Mouse (Mus musculus): ENCODE results near the gene P3h1. TPM values are rescaled to one million over a fixed set of nuclear protein-coding genes. Genes with fewer than 3 reads are reported as not detected.

P3h1 gene
- polyA plus RNA-seq, 1 experiment: 30.0 TPM

GRCm38 (mm10) chr4:119247462-119248235 is 14.9 kb downstream of the P3h1 start:
- Histone ChIP-seq H3K4me1 (ENCODE audit: control insufficient read depth, insufficient read depth, low read length) (no peaks in the 10 kb centered on the region), H3K9ac (ENCODE audit: low read depth, poor library complexity, severe bottlenecking) (peak overlapping the region; percentile 14), H3K9me3 (replicated peaks; ENCODE audit: control insufficient read depth, insufficient read depth, low read length, poor library complexity, severe bottlenecking) (no peaks in the 10 kb centered on the region), H3K27ac (ENCODE audit: insufficient read depth, low read length) (no peak overlapping the region), H3K4me3 (ENCODE audit: low read depth, low read length) (no peak overlapping the region), H3K36me3 (ENCODE audit: control insufficient read depth, insufficient read depth, low read length, poor library complexity, severe bottlenecking) (no peaks in the 10 kb centered on the region), H3K27me3 (ENCODE audit: control insufficient read depth, insufficient read depth, low read length, poor library complexity, severe bottlenecking) (no peaks in the 10 kb centered on the region)
- no peak for TF ChIP-seq POLR2A (IDR thresholded peaks at IDR 0.05; ENCODE audit: insufficient read depth, low read length)
- TF ChIP-seq CTCF (IDR thresholded peaks at IDR 0.05; ENCODE audit: low read depth, low read length): peak; percentile 89
- no peak for TF ChIP-seq EP300 (IDR thresholded peaks at IDR 0.05; ENCODE audit: insufficient read depth, low read depth, low read length)

DNA sequence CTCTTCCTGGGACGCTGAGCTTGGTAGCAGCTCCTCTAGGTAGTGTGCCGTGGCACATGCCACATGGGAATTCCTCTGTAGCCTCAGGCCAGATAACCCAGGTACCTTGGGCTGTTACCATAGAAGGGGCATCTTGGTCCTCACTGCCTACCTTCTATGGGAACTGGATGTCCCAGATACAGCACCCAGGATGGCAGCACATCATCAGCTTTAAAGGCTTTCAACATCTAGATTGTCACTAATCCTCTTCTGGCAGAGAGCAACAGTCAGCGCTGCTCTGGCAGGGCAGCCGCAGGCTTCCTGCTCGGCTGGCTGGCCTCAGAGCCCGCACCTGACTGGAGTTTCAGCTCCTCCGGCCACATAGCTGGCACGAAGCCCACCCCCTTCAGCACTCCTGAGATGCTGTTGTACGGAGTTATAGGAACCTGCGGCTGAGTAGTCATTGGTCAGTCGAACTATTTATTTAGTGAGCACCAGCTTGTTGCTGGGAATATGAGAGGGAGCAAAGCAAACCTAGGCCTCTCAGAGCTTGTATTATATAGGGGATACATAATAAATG is 15.8 kb downstream of the P3h1 start:
- H3K27ac ChIP-seq (ENCODE audit: insufficient read depth, low read length): no peak overlapping the region
- no peaks in the 10 kb centered on the region for H3K27me3 ChIP-seq (ENCODE audit: control insufficient read depth, insufficient read depth, low read length, poor library complexity, severe bottlenecking)
- H3K9me3 ChIP-seq (replicated peaks; ENCODE audit: control insufficient read depth, insufficient read depth, low read length, poor library complexity, severe bottlenecking): no peaks in the 10 kb centered on the region
- H3K9ac ChIP-seq (ENCODE audit: low read depth, poor library complexity, severe bottlenecking): no peak overlapping the region
- H3K36me3 ChIP-seq (ENCODE audit: control insufficient read depth, insufficient read depth, low read length, poor library complexity, severe bottlenecking): no peaks in the 10 kb centered on the region
- TF ChIP-seq CTCF (IDR thresholded peaks at IDR 0.05; ENCODE audit: low read depth, low read length): no peak
- no peak for TF ChIP-seq EP300 (IDR thresholded peaks at IDR 0.05; ENCODE audit: insufficient read depth, low read depth, low read length)
- no peak for TF ChIP-seq POLR2A (IDR thresholded peaks at IDR 0.05; ENCODE audit: insufficient read depth, low read length)
- H3K4me1 ChIP-seq (ENCODE audit: control insufficient read depth, insufficient read depth, low read length): no peaks in the 10 kb centered on the region
- H3K4me3 ChIP-seq (ENCODE audit: low read depth, low read length): no peak overlapping the region

GRCm38 (mm10) chr4:119252025-119252808 is 19.5 kb downstream of the P3h1 start:
- TF ChIP-seq EP300 (IDR thresholded peaks at IDR 0.05; ENCODE audit: insufficient read depth, low read depth, low read length) (no peak), POLR2A (IDR thresholded peaks at IDR 0.05; ENCODE audit: insufficient read depth, low read length) (no peak), CTCF (IDR thresholded peaks at IDR 0.05; ENCODE audit: low read depth, low read length) (no peak)
- Histone ChIP-seq H3K27me3 (ENCODE audit: control insufficient read depth, insufficient read depth, low read length, poor library complexity, severe bottlenecking) (no peaks in the 10 kb centered on the region), H3K9ac (ENCODE audit: low read depth, poor library complexity, severe bottlenecking) (no peak overlapping the region), H3K36me3 (ENCODE audit: control insufficient read depth, insufficient read depth, low read length, poor library complexity, severe bottlenecking) (no peaks in the 10 kb centered on the region), H3K27ac (ENCODE audit: insufficient read depth, low read length) (no peak overlapping the region), H3K4me3 (ENCODE audit: low read depth, low read length) (no peak overlapping the region), H3K4me1 (ENCODE audit: control insufficient read depth, insufficient read depth, low read length) (no peaks in the 10 kb centered on the region), H3K9me3 (replicated peaks; ENCODE audit: control insufficient read depth, insufficient read depth, low read length, poor library complexity, severe bottlenecking) (no peaks in the 10 kb centered on the region)

GRCm38 (mm10) chr4:119254012-119254618 is 21.4 kb downstream of the P3h1 start:
- Histone ChIP-seq H3K4me1 (ENCODE audit: control insufficient read depth, insufficient read depth, low read length) (no peaks in the 10 kb centered on the region), H3K4me3 (ENCODE audit: low read depth, low read length) (no peak overlapping the region), H3K36me3 (ENCODE audit: control insufficient read depth, insufficient read depth, low read length, poor library complexity, severe bottlenecking) (no peaks in the 10 kb centered on the region), H3K9me3 (replicated peaks; ENCODE audit: control insufficient read depth, insufficient read depth, low read length, poor library complexity, severe bottlenecking) (no peaks in the 10 kb centered on the region), H3K9ac (ENCODE audit: low read depth, poor library complexity, severe bottlenecking) (no peak overlapping the region), H3K27me3 (ENCODE audit: control insufficient read depth, insufficient read depth, low read length, poor library complexity, severe bottlenecking) (no peaks in the 10 kb centered on the region), H3K27ac (ENCODE audit: insufficient read depth, low read length) (no peak overlapping the region)
- TF ChIP-seq CTCF (IDR thresholded peaks at IDR 0.05; ENCODE audit: low read depth, low read length): no peak

GRCm38 (mm10) chr4:119255351-119255750 is 22.6 kb downstream of the P3h1 start, which contains the start of gene Cldn19:
TSS of gene Cldn19 (plus strand) at chr4:119255414.
- H3K9ac ChIP-seq (ENCODE audit: low read depth, poor library complexity, severe bottlenecking): no peak within 1 kb of the TSS

More at GRCm38 (mm10) chr4:119255351-119255750, 22.6 kb downstream of the P3h1 start, which contains the start of gene Cldn19:
- H3K4me3 ChIP-seq (ENCODE audit: low read depth, low read length): peak within 1 kb of the TSS; percentile 16
- no peaks in the 10 kb centered on the region for H3K36me3 ChIP-seq (ENCODE audit: control insufficient read depth, insufficient read depth, low read length, poor library complexity, severe bottlenecking)
- H3K9me3 ChIP-seq (replicated peaks; ENCODE audit: control insufficient read depth, insufficient read depth, low read length, poor library complexity, severe bottlenecking): no peaks in the 10 kb centered on the region
- TF ChIP-seq EP300 (IDR thresholded peaks at IDR 0.05; ENCODE audit: insufficient read depth, low read depth, low read length): no peak
- H3K4me1 ChIP-seq (ENCODE audit: control insufficient read depth, insufficient read depth, low read length): no peaks in the 10 kb centered on the region
- H3K27ac ChIP-seq (ENCODE audit: insufficient read depth, low read length): no peak within 1 kb of the TSS
- no peaks in the 10 kb centered on the region for H3K27me3 ChIP-seq (ENCODE audit: control insufficient read depth, insufficient read depth, low read length, poor library complexity, severe bottlenecking)

Data from ES-Bruce4 (cell line).